Mouse (Mus musculus) left cerebral cortex, postnatal 4 days (tissue): ENCODE data around the gene Rhd. TPM values are rescaled to one million over a fixed set of nuclear protein-coding genes. Genes with fewer than 3 reads are reported as not detected.
"Not testable (repeated sequence)": the region's sequence is repeated elsewhere in the genome, so short reads cannot be mapped to it uniquely, and the experiment has no call there.

ENCODE experiments used
- DNase-seq: peaks from one replicate; pipeline ENCODE4 v3.0.0-alpha.2; 2022
- intact Hi-C: fragments of 180-260 bp; cut with DNase I; formaldehyde crosslinking; loops from one replicate; pipeline ENCODE4 v1.15.1; 2025
- total RNA-seq, 2 experiments: library from RNA; stranded (reverse); gene quantifications; 2 replicates each; pipeline ENCODE4 v1.2.3; 2021

Rhd gene
- total RNA-seq: not detected

DNA sequence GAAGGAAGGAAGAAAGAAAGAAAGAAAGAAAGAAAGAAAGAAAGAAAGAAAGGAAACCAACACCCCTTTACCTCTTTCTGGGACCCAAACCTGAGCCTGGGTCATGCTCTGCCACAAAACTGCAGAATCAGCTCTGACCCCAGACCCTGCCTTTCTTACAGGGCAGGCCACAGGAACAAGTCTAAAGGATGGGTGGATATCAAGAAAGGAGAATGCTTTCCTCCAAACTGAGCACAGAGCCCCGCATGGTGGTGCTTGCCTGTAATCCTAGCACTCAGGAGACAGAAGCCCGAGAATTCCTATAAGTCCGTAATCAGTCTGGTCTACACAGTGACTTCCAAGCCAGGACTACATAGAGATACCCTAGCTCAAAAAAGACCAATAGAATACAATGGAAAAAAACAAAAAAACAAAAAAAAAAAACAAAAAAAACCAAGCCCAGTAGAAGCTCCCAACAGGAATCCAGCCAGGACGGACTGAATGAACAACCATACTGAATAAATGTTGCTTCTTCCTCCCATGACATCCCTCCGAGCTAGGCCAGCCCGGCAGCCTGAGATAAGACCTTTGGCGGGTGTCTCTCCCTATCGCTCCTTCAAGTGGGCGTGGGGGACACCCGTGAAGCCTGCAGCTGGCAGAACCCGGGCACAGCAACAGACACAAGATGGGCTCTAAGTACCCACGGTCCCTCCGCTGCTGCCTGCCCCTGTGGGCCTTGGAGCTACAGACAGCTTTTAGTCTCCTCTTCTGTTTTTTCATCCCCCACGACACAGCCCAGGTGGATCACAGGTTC is at the start of gene Rhd:
Gene Rhd, plus strand, starts transcription at position 600 of the 793 bp plus-strand sequence.
- intact Hi-C loops: no loop called here
- DNase-seq: no peak

- intact Hi-C loops: no loop called here
- DNase-seq: no peak
Measured at GRCm38 (mm10) chr4:134817706-134818105, 46.6 kb upstream of the Rhd start.

GRCm38 (mm10) chr4:134821061-134821460 is 43.3 kb upstream of the Rhd start:
- intact Hi-C loops: no loop called here
- DNase-seq: no peak

- no peak for DNase-seq
- intact Hi-C loops: no loop called here
Measured at GRCm38 (mm10) chr4:134823560-134823959, 40.8 kb upstream of the Rhd start.

DNA sequence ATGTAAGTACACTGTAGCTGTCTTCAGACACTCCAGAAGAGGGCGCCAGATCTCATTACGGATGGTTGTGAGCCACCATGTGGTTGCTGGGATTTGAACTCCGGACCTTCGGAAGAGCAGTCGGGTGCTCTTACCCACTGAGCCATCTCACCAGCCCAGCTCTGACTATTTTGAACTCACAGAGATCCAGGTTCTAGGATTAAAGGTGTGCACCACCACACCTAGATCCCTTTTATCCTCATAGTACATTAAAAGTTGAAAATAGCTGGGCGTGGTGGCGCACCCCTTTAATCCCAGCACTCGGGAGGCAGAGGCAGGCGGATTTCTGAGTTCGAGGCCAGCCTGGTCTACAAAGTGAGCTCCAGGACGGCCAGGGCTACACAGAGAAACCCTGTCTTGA is 38.5 kb upstream of the Rhd start:
- intact Hi-C loops: not testable (repeated sequence)

DNA sequence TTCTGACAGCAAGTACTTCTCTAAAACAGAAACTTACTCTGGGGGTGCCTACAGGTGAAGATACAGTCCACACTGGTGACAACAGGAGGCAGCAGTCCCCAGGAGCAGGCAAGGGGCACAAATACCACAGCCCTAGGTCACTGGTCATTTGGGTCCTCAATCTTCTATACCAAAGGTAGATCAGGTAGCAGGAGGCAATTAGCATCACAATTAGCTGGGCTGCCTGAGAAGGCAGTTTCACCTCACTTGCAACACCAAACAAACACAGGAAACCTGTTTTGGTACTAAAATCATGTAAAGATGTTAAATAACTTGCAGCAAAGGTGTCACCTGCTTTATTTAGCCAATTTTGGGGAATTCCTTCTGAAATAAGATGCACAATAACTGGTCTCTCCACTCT is 38.0 kb upstream of the Rhd start:
- intact Hi-C loops: no loop called here
- no peak for DNase-seq

More for the DNA sequence above, 38.5 kb upstream of the Rhd start:
- not testable (repeated sequence) for DNase-seq

DNA sequence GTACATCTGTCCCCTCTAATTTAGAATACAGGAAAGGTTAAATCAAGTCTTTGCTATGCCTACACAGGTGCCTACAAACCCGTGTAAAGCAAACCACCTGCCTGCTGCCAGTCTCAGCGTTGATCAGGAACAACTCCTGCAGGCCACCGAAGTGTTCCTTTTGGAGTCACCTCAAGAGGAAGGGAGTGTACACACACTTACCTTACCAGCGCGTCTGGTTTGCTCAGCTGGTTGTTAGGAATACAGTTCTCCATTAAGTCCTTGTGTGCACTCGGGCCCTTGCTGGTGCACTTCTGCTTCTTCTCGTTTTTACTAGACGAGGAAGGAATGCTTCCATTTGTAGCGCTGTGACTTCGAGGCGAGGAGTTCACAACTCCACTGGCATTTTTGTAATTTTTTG is 36.5 kb upstream of the Rhd start:
- no peak for DNase-seq
- intact Hi-C loops: no loop called here

DNA sequence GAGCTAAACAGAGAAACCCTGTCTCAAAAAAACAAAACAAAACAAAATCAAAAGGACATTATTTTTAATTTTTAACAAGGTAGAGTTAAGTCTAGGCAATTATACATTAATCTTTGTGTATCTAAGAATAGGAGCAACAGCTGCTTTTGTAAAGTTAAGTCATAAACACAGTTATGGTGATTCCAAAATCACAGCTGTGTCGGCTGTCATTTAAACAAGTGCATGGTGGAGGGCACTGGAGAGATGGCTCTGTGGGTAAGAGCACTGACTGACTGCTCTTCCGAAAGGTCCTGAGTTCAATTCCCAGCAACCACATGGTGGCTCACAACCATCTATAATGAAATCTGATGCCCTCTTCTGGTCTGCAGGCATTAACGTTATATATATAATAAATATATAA is 32.4 kb upstream of the Rhd start:
- intact Hi-C loops: no loop called here

DNA sequence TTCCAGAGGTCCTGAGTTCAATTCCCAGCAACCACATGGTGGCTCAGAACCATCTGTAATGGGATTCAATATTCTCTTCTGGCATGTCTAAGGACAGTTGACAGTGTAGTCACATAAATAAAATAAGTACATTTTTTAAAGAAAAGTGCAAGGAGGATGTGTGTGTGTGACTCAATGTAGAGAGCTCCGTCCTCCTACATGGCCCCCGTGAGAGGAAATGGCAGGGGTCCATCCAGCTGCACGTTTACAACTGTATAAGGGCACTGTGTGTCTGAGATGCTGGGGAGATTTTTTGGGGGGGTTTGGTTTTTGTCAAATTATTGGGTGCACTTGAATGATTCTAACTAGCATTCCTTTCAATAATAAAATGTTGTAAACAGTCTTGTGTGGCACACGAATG is 28.9 kb upstream of the Rhd start:
- no peak for DNase-seq
- intact Hi-C loops: no loop called here

More for the DNA sequence above, 32.4 kb upstream of the Rhd start:
- DNase-seq: no peak

- intact Hi-C loops: no loop called here
- no peak for DNase-seq
Measured at GRCm38 (mm10) chr4:134838221-134838620, 26.1 kb upstream of the Rhd start.

GRCm38 (mm10) chr4:134838706-134839105 is 25.6 kb upstream of the Rhd start:
- intact Hi-C loops, DNase-seq: not testable (repeated sequence)

- DNase-seq: no peak
- intact Hi-C loops: no loop called here
Measured at GRCm38 (mm10) chr4:134840231-134840630, 24.1 kb upstream of the Rhd start.

DNA sequence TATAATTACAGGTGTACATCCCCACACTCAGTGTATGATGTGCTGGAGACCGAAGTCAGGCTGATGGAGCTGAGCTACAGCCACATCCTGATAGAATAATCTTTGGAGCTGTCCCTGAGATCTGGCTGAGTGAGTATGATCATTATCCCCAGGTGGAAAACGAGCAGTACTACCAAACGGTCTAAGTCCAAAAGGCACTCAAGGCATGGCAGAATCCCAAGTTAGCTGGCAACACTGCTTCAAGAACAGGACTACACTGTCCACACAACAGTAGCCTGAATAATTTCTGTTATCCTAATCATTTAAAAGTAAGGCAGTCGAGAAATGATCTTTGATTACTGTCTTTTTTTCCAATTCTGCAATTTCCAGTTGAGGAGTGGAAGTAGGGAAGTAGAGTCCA is 20.8 kb upstream of the Rhd start:
- DNase-seq: no peak
- intact Hi-C loops: no loop called here

DNA sequence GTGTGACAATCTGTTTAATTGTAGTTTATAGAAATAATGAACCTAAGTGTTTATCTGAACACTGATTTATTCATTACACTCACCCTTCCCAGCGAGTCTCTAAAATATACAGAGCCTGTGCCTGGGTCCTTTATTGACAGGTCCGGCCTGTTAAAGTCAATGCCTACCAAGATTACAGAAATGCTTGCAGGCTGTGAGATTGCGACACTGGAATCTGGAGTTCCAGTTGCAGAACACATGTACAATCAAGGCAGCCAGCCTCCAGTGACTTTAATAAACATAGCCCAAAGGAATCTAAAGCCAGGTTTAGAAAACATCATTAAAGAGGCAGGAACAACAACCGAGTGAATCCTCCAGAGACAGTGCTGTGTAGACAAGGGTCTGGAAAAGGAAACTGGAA is 16.7 kb upstream of the Rhd start:
- intact Hi-C loops: no loop called here
- no peak for DNase-seq

DNA sequence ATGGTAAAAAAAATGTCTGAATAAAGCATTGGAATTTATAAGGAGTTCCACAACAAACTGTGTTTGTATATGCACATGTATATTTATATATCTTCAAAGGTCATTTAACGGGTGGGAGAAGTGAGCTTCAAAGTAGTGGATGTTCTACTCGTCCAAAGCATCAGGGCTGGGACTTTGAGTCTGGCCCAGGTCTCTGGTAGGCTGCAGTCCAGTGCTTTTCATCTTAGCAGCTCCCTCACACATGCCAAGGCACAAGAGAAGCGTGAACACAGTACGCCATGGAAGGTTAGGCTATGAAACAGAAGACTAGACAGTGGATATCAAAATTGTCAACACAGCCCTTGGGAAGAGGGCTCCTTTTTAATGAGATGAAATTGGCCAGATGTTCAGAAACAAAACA is 13.8 kb upstream of the Rhd start:
- DNase-seq: no peak
- intact Hi-C loops: no loop called here

GRCm38 (mm10) chr4:134851236-134851635 is 13.1 kb upstream of the Rhd start:
- DNase-seq: no peak
- intact Hi-C loops: no loop called here

GRCm38 (mm10) chr4:134851876-134852275 is 12.5 kb upstream of the Rhd start:
- DNase-seq: no peak

DNA sequence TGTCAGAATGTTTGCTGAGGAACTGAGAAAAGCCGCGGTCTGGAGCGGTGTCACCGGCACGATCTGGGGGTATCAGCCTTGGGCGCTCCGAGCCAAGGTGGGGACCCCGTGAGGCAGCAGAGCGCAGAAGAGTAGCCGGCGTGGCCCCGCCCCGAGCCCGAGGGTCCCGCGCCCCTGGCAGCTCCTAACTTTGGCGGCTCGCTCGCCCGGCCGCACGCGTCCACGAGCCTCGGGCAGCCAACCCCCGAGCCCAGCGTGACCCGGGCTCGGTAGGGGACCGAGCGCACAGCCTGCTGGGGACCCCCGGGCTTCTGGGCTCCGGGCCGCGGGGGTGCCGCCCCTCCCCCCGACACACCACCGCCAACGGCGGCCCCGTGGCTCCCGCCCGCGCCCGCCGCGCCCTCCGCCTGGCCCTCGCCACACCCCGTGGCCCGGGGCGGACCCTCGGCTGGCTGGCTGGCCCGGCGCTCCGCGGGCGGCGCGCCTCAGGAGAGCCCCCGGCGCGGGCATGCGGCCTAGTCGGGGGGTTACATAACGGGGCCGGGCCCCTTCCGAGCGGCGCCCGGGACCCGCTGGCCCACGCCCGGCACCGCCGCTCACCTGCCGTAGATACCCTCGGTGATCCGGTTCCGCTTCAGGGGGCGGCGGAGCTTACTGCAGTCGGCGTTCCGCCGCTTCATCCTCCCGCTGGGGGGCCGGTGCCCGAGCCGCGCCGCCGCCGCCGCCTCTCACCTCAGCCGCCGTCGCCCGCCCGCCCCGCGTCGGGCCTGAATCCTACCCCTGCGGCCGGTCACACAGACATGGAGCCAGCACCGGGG is 11.7 kb upstream of the Rhd start:
- intact Hi-C loops: no loop called here
- peak; percentile 51 for DNase-seq

More at GRCm38 (mm10) chr4:134851876-134852275, 12.5 kb upstream of the Rhd start:
- intact Hi-C loops: no loop called here

DNA sequence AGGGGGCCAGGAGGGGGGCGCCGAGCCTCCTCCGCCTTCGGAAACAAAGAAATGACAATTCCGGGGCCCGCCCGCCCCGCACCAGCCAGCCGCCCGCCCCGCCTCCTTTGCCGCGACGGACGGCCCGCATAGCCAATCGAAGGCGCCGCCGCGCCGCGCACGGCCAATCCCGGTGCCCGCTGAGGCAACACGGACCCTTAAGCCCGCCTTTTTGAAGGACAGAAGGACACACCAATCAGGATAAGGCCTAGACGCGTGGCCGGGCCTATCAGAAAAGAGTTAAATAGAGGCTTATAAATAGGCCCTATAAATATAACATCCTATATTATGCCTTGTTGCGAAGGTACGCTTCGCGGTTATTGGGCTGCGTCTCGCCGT is 11.1 kb upstream of the Rhd start, which contains the start of gene Maco1:
Gene Maco1, minus strand, starts transcription at position 87 of the 378 bp plus-strand sequence.
- intact Hi-C loops: no loop called here

GRCm38 (mm10) chr4:134853637-134854485 is 10.5 kb upstream of the Rhd start:
- intact Hi-C loops: no loop called here
- DNase-seq: peak; percentile 97

More for the DNA sequence above, 11.1 kb upstream of the Rhd start, which contains the start of gene Maco1:
- DNase-seq: peak; percentile 98

DNA sequence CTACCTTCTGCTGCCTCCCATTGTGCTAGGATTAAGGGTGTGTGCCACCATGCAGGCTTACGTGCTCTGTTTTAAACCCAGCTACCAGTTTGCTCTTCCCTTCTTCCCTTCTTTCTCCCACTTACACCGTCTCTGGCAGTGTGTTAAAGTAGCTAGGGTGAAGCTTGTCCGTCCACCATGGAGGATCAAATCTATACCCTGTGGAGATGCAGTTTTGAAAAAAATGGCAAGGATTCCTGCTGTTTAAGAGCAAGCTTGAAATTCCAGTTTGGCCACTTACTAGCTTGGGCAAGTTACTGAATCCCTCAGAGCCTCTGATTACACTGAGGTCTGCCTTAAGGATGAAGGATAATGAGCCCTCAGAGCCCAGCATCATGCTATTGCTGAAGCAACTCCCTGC is 9.0 kb upstream of the Rhd start:
- DNase-seq: no peak
- intact Hi-C loops: no loop called here
